Mouse (Mus musculus) E14TG2a.4 (cell line): ENCODE measurements around the gene Id2.

Source experiments
- H3K27me3 ChIP-seq: 2 replicates; pipeline ENCODE4 v1.6.1; 2014; ENCODE audit warnings: low read length, control low read depth; ENCODE audit not compliant: insufficient read depth
- H3K36me3 ChIP-seq: 2 replicates; pipeline ENCODE4 v1.6.1; 2014; ENCODE audit warnings: low read length, control low read depth; ENCODE audit not compliant: insufficient read depth
- H3K4me1 ChIP-seq: replicated peaks from 2 replicates; pipeline ENCODE4 v1.6.1; 2014; ENCODE audit warnings: low read depth, low read length, control low read depth
- H3K4me3 ChIP-seq: replicated peaks from 2 replicates; pipeline ENCODE4 v1.5.1; 2014; ENCODE audit warnings: mild to moderate bottlenecking, low read length
- H3K9me3 ChIP-seq: 2 replicates; pipeline ENCODE4 v1.6.1; 2014; ENCODE audit warnings: low read length, control low read depth
- CTCF ChIP-seq: conservative IDR thresholded peaks from 2 replicates; pipeline ENCODE4 v1.5.1; 2014; ENCODE audit warnings: low read length
- NANOG ChIP-seq: IDR thresholded peaks from 2 replicates; pipeline ENCODE4 v1.6.1; 2014; ENCODE audit warnings: borderline replicate concordance, low read length, mixed read lengths
- POU5F1 ChIP-seq: IDR thresholded peaks from 2 replicates; pipeline ENCODE4 v1.6.1; 2014; ENCODE audit warnings: low read length, borderline replicate concordance

Id2 gene

GRCm38 (mm10) chr12:25083260-25084178, 13.4 kb downstream of the Id2 start:
- TF ChIP-seq POU5F1 (no peak), NANOG (no peak), CTCF (no peak)
- Histone ChIP-seq H3K9me3 (peaks cover 3% of the 10 kb centered on the region; the same call in 1 of the 2 replicates), H3K27me3 (peaks cover 5% of the 10 kb centered on the region; the same call in 1 of the 2 replicates), H3K4me3 (peak overlapping the region; percentile 60), H3K36me3 (no peaks in the 10 kb centered on the region), H3K4me1 (peaks cover 29% of the 10 kb centered on the region)

GRCm38 (mm10) chr12:25074344-25074743, 22.6 kb downstream of the Id2 start:
- H3K36me3 ChIP-seq: no peaks in the 10 kb centered on the region
- H3K27me3 ChIP-seq: no peaks in the 10 kb centered on the region
- peaks cover 7% of the 10 kb centered on the region; the same call in 1 of the 2 replicates for H3K9me3 ChIP-seq
- TF ChIP-seq POU5F1 (no peak), NANOG (no peak), CTCF (no peak)
- peaks cover 22% of the 10 kb centered on the region for H3K4me1 ChIP-seq
- no peak overlapping the region for H3K4me3 ChIP-seq

DNA sequence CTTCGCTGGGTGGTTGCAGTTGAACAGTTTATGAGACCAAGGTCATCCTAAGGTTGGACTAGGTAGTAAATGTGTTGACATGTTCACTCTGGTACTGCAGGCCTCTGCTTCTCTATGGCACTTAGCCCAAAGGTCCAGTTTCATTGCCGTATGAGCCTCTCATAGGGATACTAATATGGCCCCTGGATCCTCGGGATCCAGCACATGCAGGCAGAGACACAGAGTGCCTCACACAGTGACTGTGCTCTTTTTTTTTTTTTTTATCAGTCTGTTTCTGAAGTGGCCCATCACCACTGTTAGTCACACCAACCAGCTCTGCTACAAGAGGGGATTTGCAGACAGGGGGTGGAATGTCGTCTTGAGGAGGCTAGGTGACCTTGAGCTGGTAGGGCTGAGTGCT, 23.6 kb downstream of the Id2 start:
- H3K36me3 ChIP-seq: no peaks in the 10 kb centered on the region
- TF ChIP-seq POU5F1: no peak
- TF ChIP-seq NANOG: no peak
- no peak for TF ChIP-seq CTCF
- peaks cover 31% of the 10 kb centered on the region for H3K4me1 ChIP-seq

DNA sequence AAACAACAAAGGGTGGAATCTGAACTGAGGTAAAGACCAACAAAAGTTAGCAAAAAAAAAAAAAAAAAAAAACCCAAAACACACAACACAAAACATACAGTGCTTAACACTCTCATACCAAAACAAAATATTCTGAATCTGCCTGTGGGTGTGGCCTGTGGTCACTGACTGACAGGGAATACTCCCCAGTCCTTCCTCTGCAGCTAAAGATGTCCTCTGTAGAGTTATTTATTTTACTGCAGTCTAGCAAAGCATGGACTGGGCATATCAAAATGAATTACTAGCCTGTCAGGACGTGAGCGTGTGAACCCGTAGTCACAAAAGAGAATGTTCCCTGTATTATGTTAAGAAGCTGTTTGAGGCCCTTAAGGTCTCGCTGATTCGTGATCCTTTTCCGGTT, 34.7 kb downstream of the Id2 start:
- no peaks in the 10 kb centered on the region for H3K27me3 ChIP-seq
- TF ChIP-seq NANOG: no peak
- no peak for TF ChIP-seq POU5F1
- TF ChIP-seq CTCF: no peak
- H3K9me3 ChIP-seq: no peaks in the 10 kb centered on the region
- H3K4me3 ChIP-seq: no peak overlapping the region
- peaks cover 8% of the 10 kb centered on the region for H3K36me3 ChIP-seq
- H3K4me1 ChIP-seq: peaks cover 41% of the 10 kb centered on the region

More for the DNA sequence above, 23.6 kb downstream of the Id2 start:
- H3K27me3 ChIP-seq: no peaks in the 10 kb centered on the region
- peaks cover 2% of the 10 kb centered on the region; the same call in 1 of the 2 replicates for H3K9me3 ChIP-seq
- H3K4me3 ChIP-seq: no peak overlapping the region

GRCm38 (mm10) chr12:25060901-25061300, 36.0 kb downstream of the Id2 start:
- Histone ChIP-seq H3K4me3 (no peak overlapping the region), H3K27me3 (no peaks in the 10 kb centered on the region), H3K36me3 (peaks cover 10% of the 10 kb centered on the region), H3K9me3 (no peaks in the 10 kb centered on the region), H3K4me1 (peaks cover 44% of the 10 kb centered on the region)
- TF ChIP-seq POU5F1: no peak
- no peak for TF ChIP-seq NANOG
- TF ChIP-seq CTCF: no peak

DNA sequence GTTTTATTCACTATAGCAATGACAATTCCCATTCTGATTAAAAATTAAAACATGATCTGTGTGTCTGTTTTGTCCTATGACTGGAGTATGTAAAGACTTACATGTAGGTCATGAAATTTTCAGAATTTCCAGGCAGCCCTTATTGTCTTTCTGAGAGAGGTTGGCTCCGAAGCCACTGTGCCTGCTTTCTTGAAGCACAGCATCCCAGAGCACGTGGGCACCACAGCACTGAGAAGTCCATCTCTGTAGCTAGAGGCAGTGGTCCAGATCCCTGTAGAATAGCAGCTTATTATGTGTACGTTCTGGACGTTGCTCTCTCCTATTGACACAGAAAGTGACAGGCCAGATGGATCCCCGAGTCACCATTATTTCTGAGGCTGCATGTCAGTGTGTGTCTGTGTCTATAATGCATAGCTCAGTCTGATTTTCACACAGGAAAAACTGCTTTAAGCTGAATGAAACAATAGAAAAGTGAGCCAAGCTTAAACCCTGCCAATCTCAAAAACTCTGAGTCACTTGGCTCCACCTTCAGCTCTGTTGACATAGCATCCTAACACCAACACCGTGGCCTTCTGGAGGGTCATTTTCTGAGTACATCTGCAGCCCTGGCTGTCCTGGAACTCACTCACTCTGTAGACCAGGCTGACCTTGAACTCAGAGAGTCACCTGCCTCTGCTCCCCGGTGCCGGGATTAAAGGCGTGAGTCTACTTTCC, 37.3 kb downstream of the Id2 start:
- Histone ChIP-seq H3K4me1 (peaks cover 52% of the 10 kb centered on the region), H3K9me3 (no peaks in the 10 kb centered on the region), H3K36me3 (peaks cover 10% of the 10 kb centered on the region), H3K4me3 (no peak overlapping the region), H3K27me3 (no peaks in the 10 kb centered on the region)
- TF ChIP-seq CTCF (no peak), NANOG (no peak), POU5F1 (no peak)

DNA sequence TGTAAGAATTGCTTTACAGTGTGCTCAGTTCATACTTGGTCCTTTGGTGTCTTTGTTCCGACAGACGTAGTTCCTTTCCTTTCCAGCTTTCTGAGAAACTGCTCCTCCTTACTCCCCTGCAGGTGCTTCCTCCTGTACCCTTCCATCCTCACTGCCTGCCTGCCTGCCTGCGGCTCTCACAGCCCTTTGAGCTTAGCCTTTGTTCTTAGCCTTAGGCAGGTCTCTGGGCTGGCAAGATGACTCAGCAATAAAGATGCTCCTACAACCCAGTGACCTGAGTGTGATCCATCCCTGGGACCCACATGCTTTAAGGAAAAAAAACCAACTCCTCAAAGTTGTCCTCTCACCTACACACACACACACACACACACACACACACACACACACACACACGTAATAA, 42.0 kb downstream of the Id2 start:
- Histone ChIP-seq H3K4me3 (no peak overlapping the region), H3K9me3 (no peaks in the 10 kb centered on the region), H3K4me1 (peaks cover 60% of the 10 kb centered on the region), H3K27me3 (no peaks in the 10 kb centered on the region), H3K36me3 (peaks cover 10% of the 10 kb centered on the region)
- TF ChIP-seq NANOG (no peak), POU5F1 (no peak), CTCF (no peak)

- TF ChIP-seq CTCF (no peak), NANOG (no peak), POU5F1 (no peak)
- H3K4me3 ChIP-seq: no peak overlapping the region
- H3K9me3 ChIP-seq: no peaks in the 10 kb centered on the region
- H3K4me1 ChIP-seq: peaks cover 55% of the 10 kb centered on the region
- no peaks in the 10 kb centered on the region for H3K27me3 ChIP-seq
- peaks cover 10% of the 10 kb centered on the region for H3K36me3 ChIP-seq
These were observed 42.4 kb downstream of the Id2 start for GRCm38 (mm10) chr12:25054511-25054910.
